Mouse (Mus musculus) gastrocnemius, adult 2 months (tissue): ENCODE results near the gene Tax1bp1. TPM values are rescaled to one million over a fixed set of nuclear protein-coding genes. Genes with fewer than 3 reads are reported as not detected.
"Not testable (repeated sequence)": the region's sequence is repeated elsewhere in the genome, so short reads cannot be mapped to it uniquely, and the experiment has no call there.

Source experiments
- DNase-seq: peaks from one replicate; pipeline ENCODE4 v3.0.0; 2022
- H3K27ac ChIP-seq: fragments of 200-600 bp; 2 replicates; pipeline ENCODE4 v1.8.1; 2022; ENCODE audit warnings: mild to moderate bottlenecking
- H3K4me3 ChIP-seq: fragments of 200-600 bp; 2 replicates; pipeline ENCODE4 v1.8.1; 2022; ENCODE audit warnings: mild to moderate bottlenecking, moderate library complexity
- CTCF ChIP-seq: fragments of 200-600 bp; IDR thresholded peaks from 2 replicates; pipeline ENCODE4 v1.8.1; 2022; ENCODE audit warnings: antibody characterized with exemption, mild to moderate bottlenecking, moderate library complexity
- intact Hi-C: fragments of 180-260 bp; cut with DNase I; formaldehyde crosslinking; loops from one replicate; pipeline ENCODE4 v1.15.1; 2025
- long read RNA-seq, 2 experiments: library from polyadenylated mRNA; stranded (forward); transcript quantifications; one replicate each; pipeline ENCODE4 v2.0.0; 2021
- total RNA-seq, 2 experiments: library from RNA; stranded (reverse); gene quantifications; 2 replicates each; pipeline ENCODE4 v1.2.3; 2021

The Tax1bp1 gene
- 10 to 100 TPM; 67.5 to 73.4 TPM for total RNA-seq
- long read RNA-seq, experiment 1, transcript Tax1bp1-201 (18 exons, 3,285 nt), result major isoform, 94 of 178 reads
- long read RNA-seq, experiment 1, partial matches to known transcripts, result 4 of 178 reads
- long read RNA-seq, experiment 1, other reads (novel, unspliced or antisense), result 80 of 178 reads
- long read RNA-seq, experiment 2, transcript Tax1bp1-201 (18 exons, 3,285 nt), result major isoform, 80 of 146 reads
- long read RNA-seq, experiment 2, partial matches to known transcripts, result 62 of 146 reads
- long read RNA-seq, experiment 2, other reads (novel, unspliced or antisense), result 4 of 146 reads

- intact Hi-C loops, result loop anchor here (5.0 to 10.0 kb wide), 3 partner anchors 71 to 128 kb away; partner anchors contain the start of gene Hibadh
- no peak for TF ChIP-seq CTCF
- peak within 1 kb of the TSS; percentile 93 for H3K27ac ChIP-seq
- peak; percentile 95 for DNase-seq
- H3K4me3 ChIP-seq, result peak within 1 kb of the TSS; percentile 99
Measured at GRCm38 (mm10) chr6:52713104-52713896, at the start of gene Tax1bp1. Tax1bp1 (plus strand) TSS chr6:52713729.

GRCm38 (mm10) chr6:52667641-52668040 lies 45.9 kb upstream of the Tax1bp1 start:
- H3K4me3 ChIP-seq, result no peak overlapping the region
- DNase-seq, result no peak
- TF ChIP-seq CTCF, result no peak
- no peak overlapping the region for H3K27ac ChIP-seq
- intact Hi-C loops, result no loop called here

- DNase-seq, H3K27ac ChIP-seq, H3K4me3 ChIP-seq, intact Hi-C loops: not testable (repeated sequence)
- peak; percentile 5; the same call in 1 of the 2 replicates for TF ChIP-seq CTCF
Measured at GRCm38 (mm10) chr6:52669878-52670277, 43.7 kb upstream of the Tax1bp1 start.

DNA sequence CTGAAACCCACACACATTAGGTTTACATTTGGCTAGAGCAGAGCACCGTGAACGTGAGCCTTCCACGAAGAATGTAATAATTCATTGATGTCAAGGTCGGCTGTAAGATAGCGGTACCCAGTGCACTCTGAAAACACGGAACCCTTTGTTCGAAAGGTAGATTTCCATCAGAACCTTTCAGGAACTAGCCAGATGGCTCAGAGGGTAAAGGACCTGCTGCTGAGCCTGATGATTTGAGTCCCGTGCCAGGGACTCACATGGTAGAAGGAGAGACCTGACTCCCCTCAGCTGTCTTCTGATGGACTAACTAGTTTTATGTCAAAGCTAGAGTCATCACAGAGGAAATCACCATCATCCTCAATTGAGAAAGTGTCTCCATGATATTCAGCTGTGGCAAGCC lies 41.7 kb upstream of the Tax1bp1 start:
- no peak overlapping the region for H3K4me3 ChIP-seq
- DNase-seq, result no peak
- intact Hi-C loops, result no loop called here
- no peak for TF ChIP-seq CTCF
- no peak overlapping the region for H3K27ac ChIP-seq

DNA sequence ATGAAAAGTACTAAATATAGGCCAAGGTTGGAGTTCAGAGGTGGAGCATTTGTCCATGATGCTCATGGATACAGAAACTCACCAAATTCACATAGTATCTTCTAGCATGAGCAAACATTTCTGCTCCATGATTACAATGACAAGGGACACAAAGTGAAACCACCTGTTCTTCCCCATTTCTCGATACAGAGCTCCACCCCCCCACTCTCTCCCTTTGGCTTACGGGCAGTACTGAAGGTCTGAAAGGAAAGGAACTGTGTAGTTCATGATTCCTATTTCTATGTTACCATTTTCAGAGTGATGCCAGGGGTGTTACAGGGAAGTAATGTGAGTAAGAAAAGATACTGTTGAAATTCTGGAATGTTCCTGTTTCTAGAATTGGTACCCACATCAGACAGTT lies 41.0 kb upstream of the Tax1bp1 start:
- DNase-seq, result no peak
- TF ChIP-seq CTCF, result no peak

DNA sequence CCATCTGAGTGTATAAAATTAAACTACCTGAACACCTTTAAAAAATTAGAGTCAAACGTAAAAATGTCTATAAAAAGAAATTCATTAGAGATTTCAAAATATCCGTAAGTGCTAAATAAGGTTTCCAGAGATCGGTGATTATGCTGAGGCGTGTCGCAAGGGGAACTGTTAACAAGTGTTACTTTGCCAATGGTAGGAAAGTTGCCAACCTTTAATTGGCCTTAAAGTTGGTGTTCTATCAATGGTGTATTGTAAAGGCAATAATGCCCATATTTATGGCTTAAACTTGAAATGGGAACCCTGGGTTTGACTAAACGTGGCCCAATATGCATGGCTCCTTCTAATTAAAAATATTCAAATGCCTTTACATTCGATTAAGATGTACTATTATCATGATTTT lies 39.8 kb upstream of the Tax1bp1 start:
- DNase-seq, result no peak
- Histone ChIP-seq H3K27ac (no peak overlapping the region), H3K4me3 (no peak overlapping the region)
- intact Hi-C loops, result no loop called here
- TF ChIP-seq CTCF, result no peak

More for the DNA sequence above, 41.0 kb upstream of the Tax1bp1 start:
- intact Hi-C loops, result no loop called here
- H3K27ac ChIP-seq, result no peak overlapping the region
- H3K4me3 ChIP-seq, result no peak overlapping the region

DNA sequence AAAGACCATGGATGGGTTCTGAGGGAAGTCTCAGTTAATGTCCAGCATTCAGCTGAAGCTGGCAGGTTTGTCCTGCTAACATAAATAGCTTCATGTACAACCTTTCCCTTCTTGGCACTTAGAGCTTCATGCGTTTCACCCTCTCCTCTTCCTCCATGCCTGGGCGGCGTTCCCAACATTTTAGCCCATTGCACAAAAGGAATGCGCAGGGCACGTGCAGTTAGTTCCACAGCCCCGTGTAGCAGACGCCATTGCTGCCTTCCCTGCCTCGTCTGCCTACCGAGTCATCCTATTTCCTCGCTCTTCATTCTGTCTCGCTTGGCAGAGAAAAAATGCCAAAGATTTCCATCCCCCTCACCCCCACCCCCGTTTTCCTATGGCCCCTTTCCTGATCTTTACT lies 39.0 kb upstream of the Tax1bp1 start:
- H3K27ac ChIP-seq, result peak overlapping the region; percentile 35; the same call in 1 of the 2 replicates
- intact Hi-C loops, result no loop called here
- peak; percentile 24 for DNase-seq

DNA sequence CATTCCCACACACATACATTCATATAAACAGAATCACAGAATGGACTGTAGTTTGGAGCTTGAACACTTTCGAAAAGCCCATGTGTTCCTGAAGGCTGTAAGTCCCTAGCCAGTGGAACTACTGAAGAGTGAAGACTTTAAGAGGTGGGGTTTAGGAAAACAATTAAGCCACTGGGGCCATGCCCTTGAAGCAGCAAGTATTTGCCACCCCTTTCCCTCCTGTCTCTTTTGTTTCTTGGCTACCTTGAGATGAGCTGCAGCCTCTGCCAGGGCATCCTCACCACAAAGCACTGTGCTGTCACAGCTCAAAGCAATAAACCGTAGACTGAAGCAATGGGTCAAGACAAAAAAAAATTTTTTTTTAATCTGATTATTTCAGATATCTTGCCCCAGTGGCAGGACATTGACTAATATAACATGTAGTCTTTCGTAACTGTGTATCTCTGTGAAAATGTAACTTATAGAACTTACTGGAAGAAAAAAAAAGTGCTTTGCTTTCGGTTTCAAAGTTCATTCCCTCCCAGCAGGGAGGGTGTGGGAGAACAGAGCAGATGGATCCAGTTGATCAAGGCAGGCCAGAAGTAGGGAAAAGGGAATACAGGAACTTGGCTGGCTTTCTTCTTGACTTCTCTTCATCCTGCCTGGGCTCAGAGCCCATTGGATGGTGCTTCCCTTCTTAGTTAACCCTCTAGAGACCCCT lies 38.2 kb upstream of the Tax1bp1 start:
- Histone ChIP-seq H3K4me3 (peak overlapping the region; percentile 45), H3K27ac (peak overlapping the region; percentile 72)
- intact Hi-C loops, result no loop called here
- peak; percentile 50 for DNase-seq
- no peak for TF ChIP-seq CTCF

More for the DNA sequence above, 39.0 kb upstream of the Tax1bp1 start:
- H3K4me3 ChIP-seq, result no peak overlapping the region
- no peak for TF ChIP-seq CTCF

GRCm38 (mm10) chr6:52677534-52677933 lies 36.0 kb upstream of the Tax1bp1 start:
- intact Hi-C loops, DNase-seq, H3K4me3 ChIP-seq, H3K27ac ChIP-seq: not testable (repeated sequence)

DNA sequence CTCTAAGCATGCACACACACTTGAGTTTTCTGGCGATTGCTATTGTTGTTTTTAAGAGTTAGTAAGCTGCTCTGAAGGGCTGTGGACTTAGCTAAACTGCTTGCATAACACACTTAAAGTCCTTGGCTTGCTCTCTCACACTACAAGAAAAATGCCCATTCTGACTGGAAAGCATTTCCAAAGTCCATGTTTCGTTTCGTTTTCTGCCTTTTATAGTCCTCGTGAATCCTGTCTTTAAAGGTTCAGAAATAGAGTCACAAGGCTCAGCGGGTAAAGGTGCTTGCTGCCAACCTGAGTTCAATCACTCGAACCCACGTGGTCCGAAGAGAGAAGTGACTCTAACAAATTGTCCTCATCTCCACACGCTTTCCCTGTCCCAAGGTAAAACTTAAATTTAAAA lies 34.0 kb upstream of the Tax1bp1 start:
- Histone ChIP-seq H3K4me3 (peak overlapping the region; percentile 53), H3K27ac (peak overlapping the region; percentile 69)
- intact Hi-C loops, result no loop called here
- TF ChIP-seq CTCF, result no peak
- DNase-seq, result no peak

GRCm38 (mm10) chr6:52680458-52681032 lies 33.0 kb upstream of the Tax1bp1 start:
- DNase-seq, result no peak
- intact Hi-C loops, result no loop called here
- H3K27ac ChIP-seq, result no peak overlapping the region
- TF ChIP-seq CTCF, result no peak
- no peak overlapping the region for H3K4me3 ChIP-seq

GRCm38 (mm10) chr6:52681847-52682485 lies 31.6 kb upstream of the Tax1bp1 start:
- no peak for TF ChIP-seq CTCF
- no peak overlapping the region for H3K4me3 ChIP-seq
- intact Hi-C loops, result no loop called here
- no peak for DNase-seq
- no peak overlapping the region for H3K27ac ChIP-seq
